Mouse (Mus musculus): Measurements from ENCODE around the gene Bcl2a1d. TPM values are rescaled to one million over a fixed set of nuclear protein-coding genes. Genes with fewer than 3 reads are reported as not detected.
"Not testable (repeated sequence)": the region's sequence is repeated elsewhere in the genome, so short reads cannot be mapped to it uniquely, and the experiment has no call there.

The Bcl2a1d gene
- total RNA-seq (2021): 1 to 10 TPM in 1 of 2 experiments, under 1 TPM in 1; 0.53 to 1.3 TPM
- long read RNA-seq, experiment 1: 0 reads
- long read RNA-seq, experiment 2: 0 reads

- DNase-seq: not testable (repeated sequence)
Observed at GRCm38 (mm10) chr9:88731728-88732127, at the start of gene Bcl2a1d. Gene Bcl2a1d (minus strand): TSS chr9:88731914.

- not testable (repeated sequence) for DNase-seq
Observed at GRCm38 (mm10) chr9:88770239-88770638, 38.5 kb upstream of the Bcl2a1d start.

GRCm38 (mm10) chr9:88769470-88769869, 37.8 kb upstream of the Bcl2a1d start:
- DNase-seq: not testable (repeated sequence)

GRCm38 (mm10) chr9:88746687-88747086, 15.0 kb upstream of the Bcl2a1d start:
- peak; percentile 35 to 46 for DNase-seq

GRCm38 (mm10) chr9:88746046-88746445, 14.3 kb upstream of the Bcl2a1d start:
- not testable (repeated sequence) for DNase-seq

- DNase-seq: not testable (repeated sequence)
Observed at GRCm38 (mm10) chr9:88735289-88735688, 3.6 kb upstream of the Bcl2a1d start.

- not testable (repeated sequence) for DNase-seq
Observed at GRCm38 (mm10) chr9:88733182-88733581, 1.5 kb upstream of the Bcl2a1d start.

GRCm38 (mm10) chr9:88732334-88732733, 620 bp upstream of the Bcl2a1d start:
- not testable (repeated sequence) for DNase-seq

GRCm38 (mm10) chr9:88728311-88728710, 3.4 kb downstream of the Bcl2a1d start:
- not testable (repeated sequence) for DNase-seq

GRCm38 (mm10) chr9:88721628-88722027, 10.1 kb downstream of the Bcl2a1d start:
- not testable (repeated sequence) for DNase-seq

- DNase-seq: peak; percentile 35 to 55
Observed at GRCm38 (mm10) chr9:88719989-88720537, 11.7 kb downstream of the Bcl2a1d start, which contains the start of gene Mthfsl. Gene Mthfsl (minus strand): TSS chr9:88720296.

GRCm38 (mm10) chr9:88719073-88719921, 12.4 kb downstream of the Bcl2a1d start:
- DNase-seq: peak in 1 of 2 experiments; percentile 7

GRCm38 (mm10) chr9:88718593-88718992, 13.1 kb downstream of the Bcl2a1d start:
- not testable (repeated sequence) for DNase-seq

GRCm38 (mm10) chr9:88718140-88718539, 13.6 kb downstream of the Bcl2a1d start:
- DNase-seq: peak; percentile 42 to 64

GRCm38 (mm10) chr9:88714515-88714914, 17.2 kb downstream of the Bcl2a1d start:
- DNase-seq: not testable (repeated sequence)

GRCm38 (mm10) chr9:88712164-88712749, 19.5 kb downstream of the Bcl2a1d start:
- DNase-seq: not testable (repeated sequence)

- not testable (repeated sequence) for DNase-seq
Observed at GRCm38 (mm10) chr9:88710910-88711438, 20.7 kb downstream of the Bcl2a1d start.

- DNase-seq: not testable (repeated sequence)
Observed at GRCm38 (mm10) chr9:88710439-88710838, 21.3 kb downstream of the Bcl2a1d start.

GRCm38 (mm10) chr9:88709794-88710193, 21.9 kb downstream of the Bcl2a1d start:
- not testable (repeated sequence) for DNase-seq

GRCm38 (mm10) chr9:88709304-88709703, 22.4 kb downstream of the Bcl2a1d start:
- no peak for DNase-seq

- no peak for DNase-seq
Observed at GRCm38 (mm10) chr9:88706700-88707099, 25.0 kb downstream of the Bcl2a1d start.

GRCm38 (mm10) chr9:88705157-88705556, 26.6 kb downstream of the Bcl2a1d start:
- DNase-seq: not testable (repeated sequence)
